Mouse (Mus musculus): ENCODE measurements around the gene Bmpr1b. TPM values are rescaled to one million over a fixed set of nuclear protein-coding genes. Genes with fewer than 3 reads are reported as not detected.

The Bmpr1b gene
- polyA plus RNA-seq, 1 experiment from 2014 or later = 3.9 TPM

GRCm38 (mm10) chr3:142163896-142164295 is 5.3 kb downstream of the Bmpr1b start:
- H3K9ac ChIP-seq = no peak overlapping the region
- 87% methylated on average over 2 of the region's 2 CpGs for WGBS
- H3K27me3 ChIP-seq = no peaks in the 10 kb centered on the region
- no peak for ATAC-seq (ENCODE audit: low FRiP score)
- no peak overlapping the region for H3K27ac ChIP-seq
- H3K4me2 ChIP-seq = no peak overlapping the region
- no peaks in the 10 kb centered on the region for H3K36me3 ChIP-seq
- H3K4me3 ChIP-seq = no peak overlapping the region
- peaks cover 7% of the 10 kb centered on the region for H3K4me1 ChIP-seq (replicated peaks)
- no peaks in the 10 kb centered on the region for H3K9me3 ChIP-seq

- Histone ChIP-seq H3K4me3 (no peak overlapping the region), H3K4me1 (replicated peaks) (no peaks in the 10 kb centered on the region; the same call in 1 of the 2 replicates), H3K27me3 (no peaks in the 10 kb centered on the region), H3K9ac (no peak overlapping the region), H3K4me2 (no peak overlapping the region), H3K36me3 (no peaks in the 10 kb centered on the region), H3K9me3 (no peaks in the 10 kb centered on the region), H3K27ac (no peak overlapping the region)
- 82% methylated on average over 3 of the region's 3 CpGs for WGBS
- no peak for ATAC-seq (ENCODE audit: low FRiP score)
Measured at GRCm38 (mm10) chr3:142161405-142161804, 7.8 kb downstream of the Bmpr1b start.

GRCm38 (mm10) chr3:142151980-142152379 is 17.2 kb downstream of the Bmpr1b start:
- Histone ChIP-seq H3K27me3 (no peaks in the 10 kb centered on the region), H3K4me3 (no peak overlapping the region), H3K9me3 (no peaks in the 10 kb centered on the region), H3K9ac (no peak overlapping the region), H3K4me1 (replicated peaks) (no peaks in the 10 kb centered on the region), H3K4me2 (no peak overlapping the region), H3K27ac (no peak overlapping the region), H3K36me3 (no peaks in the 10 kb centered on the region)
- no peak for ATAC-seq (ENCODE audit: low FRiP score)
- WGBS = 94% methylated on average over 5 of the region's 5 CpGs

- Histone ChIP-seq H3K4me2 (no peak overlapping the region), H3K4me3 (no peak overlapping the region), H3K27ac (no peak overlapping the region), H3K4me1 (replicated peaks) (no peaks in the 10 kb centered on the region), H3K9ac (no peak overlapping the region), H3K9me3 (no peaks in the 10 kb centered on the region), H3K27me3 (no peaks in the 10 kb centered on the region), H3K36me3 (no peaks in the 10 kb centered on the region)
- WGBS = 92% methylated on average over 5 of the region's 5 CpGs
- ATAC-seq (ENCODE audit: low FRiP score) = no peak
Measured at GRCm38 (mm10) chr3:142138796-142139195, 30.4 kb downstream of the Bmpr1b start.

GRCm38 (mm10) chr3:142126379-142126778 is 42.8 kb downstream of the Bmpr1b start:
- Histone ChIP-seq H3K27ac (no peak overlapping the region), H3K4me2 (no peak overlapping the region), H3K4me3 (no peak overlapping the region), H3K9ac (no peak overlapping the region), H3K9me3 (no peaks in the 10 kb centered on the region), H3K27me3 (no peaks in the 10 kb centered on the region), H3K4me1 (replicated peaks) (peaks cover 7% of the 10 kb centered on the region; the same call in 1 of the 2 replicates), H3K36me3 (no peaks in the 10 kb centered on the region)
- 91% methylated on average over 1 of the region's 1 CpGs for WGBS
- ATAC-seq (ENCODE audit: low FRiP score) = no peak

GRCm38 (mm10) chr3:142125556-142125955 is 43.7 kb downstream of the Bmpr1b start:
- Histone ChIP-seq H3K9ac (no peak overlapping the region), H3K27ac (no peak overlapping the region), H3K4me3 (no peak overlapping the region), H3K36me3 (no peaks in the 10 kb centered on the region), H3K4me2 (no peak overlapping the region), H3K9me3 (no peaks in the 10 kb centered on the region), H3K4me1 (replicated peaks) (peaks cover 7% of the 10 kb centered on the region; the same call in 1 of the 2 replicates), H3K27me3 (no peaks in the 10 kb centered on the region)
- WGBS = 76% methylated on average over 2 of the region's 2 CpGs
- no peak for ATAC-seq (ENCODE audit: low FRiP score)

GRCm38 (mm10) chr3:142124255-142124654 is 45.0 kb downstream of the Bmpr1b start:
- H3K27me3 ChIP-seq = no peaks in the 10 kb centered on the region
- no peaks in the 10 kb centered on the region for H3K9me3 ChIP-seq
- H3K4me3 ChIP-seq = no peak overlapping the region
- WGBS = 59% methylated on average over 6 of the region's 6 CpGs
- peaks cover 7% of the 10 kb centered on the region; the same call in 1 of the 2 replicates for H3K4me1 ChIP-seq (replicated peaks)
- H3K9ac ChIP-seq = no peak overlapping the region
- no peak for ATAC-seq (ENCODE audit: low FRiP score)
- no peaks in the 10 kb centered on the region for H3K36me3 ChIP-seq
- no peak overlapping the region for H3K27ac ChIP-seq
- H3K4me2 ChIP-seq = no peak overlapping the region

- H3K27me3 ChIP-seq = no peaks in the 10 kb centered on the region
Measured at GRCm38 (mm10) chr3:142122376-142122775, 46.8 kb downstream of the Bmpr1b start.

GRCm38 (mm10) chr3:142120795-142121194 is 48.4 kb downstream of the Bmpr1b start:
- WGBS = 75% methylated on average over 3 of the region's 3 CpGs
- no peak overlapping the region for H3K4me2 ChIP-seq
- H3K36me3 ChIP-seq = no peaks in the 10 kb centered on the region
- peaks cover 7% of the 10 kb centered on the region; the same call in 1 of the 2 replicates for H3K4me1 ChIP-seq (replicated peaks)
- H3K9ac ChIP-seq = no peak overlapping the region
- no peaks in the 10 kb centered on the region for H3K9me3 ChIP-seq
- ATAC-seq (ENCODE audit: low FRiP score) = no peak
- no peaks in the 10 kb centered on the region for H3K27me3 ChIP-seq
- no peak overlapping the region for H3K27ac ChIP-seq
- H3K4me3 ChIP-seq = no peak overlapping the region

More at GRCm38 (mm10) chr3:142122376-142122775, 46.8 kb downstream of the Bmpr1b start:
- ATAC-seq (ENCODE audit: low FRiP score) = no peak
- Histone ChIP-seq H3K9ac (no peak overlapping the region), H3K4me2 (no peak overlapping the region), H3K4me1 (replicated peaks) (peaks cover 7% of the 10 kb centered on the region; the same call in 1 of the 2 replicates), H3K27ac (no peak overlapping the region), H3K4me3 (no peak overlapping the region), H3K36me3 (no peaks in the 10 kb centered on the region), H3K9me3 (no peaks in the 10 kb centered on the region)
- 91% methylated on average over 5 of the region's 5 CpGs for WGBS

- Histone ChIP-seq H3K9me3 (no peaks in the 10 kb centered on the region), H3K4me1 (replicated peaks) (0 out of 2 replicates have a peak, but pooled peaks cover 4% of the 10 kb centered on the region), H3K27me3 (no peaks in the 10 kb centered on the region), H3K4me3 (no peak overlapping the region), H3K36me3 (no peaks in the 10 kb centered on the region), H3K4me2 (no peak overlapping the region), H3K9ac (no peak overlapping the region), H3K27ac (no peak overlapping the region)
- WGBS = 57% methylated on average over 6 of the region's 6 CpGs
- no peak for ATAC-seq (ENCODE audit: low FRiP score)
Measured at GRCm38 (mm10) chr3:142114762-142115316, 54.4 kb downstream of the Bmpr1b start.

GRCm38 (mm10) chr3:142114190-142114589 is 55.0 kb downstream of the Bmpr1b start:
- H3K4me1 ChIP-seq (replicated peaks) = 0 out of 2 replicates have a peak, but pooled peaks cover 4% of the 10 kb centered on the region
- H3K4me3 ChIP-seq = no peak overlapping the region
- no peaks in the 10 kb centered on the region for H3K27me3 ChIP-seq
- WGBS = 58% methylated on average over 3 of the region's 3 CpGs
- H3K27ac ChIP-seq = no peak overlapping the region
- ATAC-seq (ENCODE audit: low FRiP score) = no peak
- no peaks in the 10 kb centered on the region for H3K9me3 ChIP-seq
- no peaks in the 10 kb centered on the region for H3K36me3 ChIP-seq
- H3K9ac ChIP-seq = no peak overlapping the region
- H3K4me2 ChIP-seq = no peak overlapping the region

- ATAC-seq (ENCODE audit: low FRiP score) = no peak
Measured at GRCm38 (mm10) chr3:142113208-142113607, 56.0 kb downstream of the Bmpr1b start.

GRCm38 (mm10) chr3:142106227-142106626 is 63.0 kb downstream of the Bmpr1b start:
- 82% methylated on average over 6 of the region's 6 CpGs for WGBS
- Histone ChIP-seq H3K4me2 (no peak overlapping the region), H3K27me3 (no peaks in the 10 kb centered on the region), H3K4me1 (replicated peaks) (no peaks in the 10 kb centered on the region), H3K9me3 (no peaks in the 10 kb centered on the region), H3K9ac (no peak overlapping the region), H3K27ac (no peak overlapping the region), H3K36me3 (no peaks in the 10 kb centered on the region), H3K4me3 (no peak overlapping the region)
- ATAC-seq (ENCODE audit: low FRiP score) = no peak

More at GRCm38 (mm10) chr3:142113208-142113607, 56.0 kb downstream of the Bmpr1b start:
- H3K36me3 ChIP-seq = no peaks in the 10 kb centered on the region
- H3K4me3 ChIP-seq = no peak overlapping the region
- no peaks in the 10 kb centered on the region for H3K27me3 ChIP-seq
- no peak overlapping the region for H3K4me2 ChIP-seq
- 0 out of 2 replicates have a peak, but pooled peaks cover 4% of the 10 kb centered on the region for H3K4me1 ChIP-seq (replicated peaks)
- 91% methylated on average over 4 of the region's 4 CpGs for WGBS
- no peaks in the 10 kb centered on the region for H3K9me3 ChIP-seq
- H3K27ac ChIP-seq = no peak overlapping the region
- no peak overlapping the region for H3K9ac ChIP-seq

Data from hindbrain, embryonic 13.5 days (tissue).